Mouse (Mus musculus): ENCODE data around the gene Cd5. TPM values are rescaled to one million over a fixed set of nuclear protein-coding genes. Genes with fewer than 3 reads are reported as not detected.

Cd5 gene
- polyA plus RNA-seq, 1 experiment from 2014 or later, result not detected

- H3K9ac ChIP-seq (ENCODE audit: low read depth, low read length), result no peak overlapping the region
- H3K27ac ChIP-seq (ENCODE audit: low read depth, low read length), result no peak overlapping the region
- no peaks in the 10 kb centered on the region; the same call in 1 of the 2 replicates for H3K4me1 ChIP-seq (replicated peaks; ENCODE audit: control insufficient read depth, insufficient read depth, low read length)
- no peaks in the 10 kb centered on the region for H3K36me3 ChIP-seq (ENCODE audit: control insufficient read depth, insufficient read depth, low read length)
- no peak overlapping the region for H3K4me3 ChIP-seq (ENCODE audit: low read depth, low read length)
- no peak overlapping the region for H3K4me2 ChIP-seq (replicated peaks; ENCODE audit: low read depth, low read length)
- WGBS, result 88% methylated on average over 6 of the region's 6 CpGs
- ATAC-seq (ENCODE audit: low FRiP score) (no peak), DNase-seq (ENCODE audit: low spot score) (no peak)
- H3K9me3 ChIP-seq (ENCODE audit: control insufficient read depth, low read length), result no peaks in the 10 kb centered on the region
- H3K27me3 ChIP-seq (ENCODE audit: control insufficient read depth, insufficient read depth, low read length), result no peaks in the 10 kb centered on the region
These were observed 35.3 kb upstream of the Cd5 start for GRCm38 (mm10) chr19:10774141-10774540.

GRCm38 (mm10) chr19:10773384-10773783 is 34.6 kb upstream of the Cd5 start:
- H3K9me3 ChIP-seq (ENCODE audit: control insufficient read depth, low read length), result no peaks in the 10 kb centered on the region
- no peak overlapping the region for H3K9ac ChIP-seq (ENCODE audit: low read depth, low read length)
- no peaks in the 10 kb centered on the region for H3K27me3 ChIP-seq (ENCODE audit: control insufficient read depth, insufficient read depth, low read length)
- DNase-seq (ENCODE audit: low spot score) (no peak), ATAC-seq (ENCODE audit: low FRiP score) (no peak)
- no peak overlapping the region for H3K4me3 ChIP-seq (ENCODE audit: low read depth, low read length)
- H3K4me2 ChIP-seq (replicated peaks; ENCODE audit: low read depth, low read length), result no peak overlapping the region
- no peaks in the 10 kb centered on the region for H3K36me3 ChIP-seq (ENCODE audit: control insufficient read depth, insufficient read depth, low read length)
- no peak overlapping the region for H3K27ac ChIP-seq (ENCODE audit: low read depth, low read length)
- no peaks in the 10 kb centered on the region; the same call in 1 of the 2 replicates for H3K4me1 ChIP-seq (replicated peaks; ENCODE audit: control insufficient read depth, insufficient read depth, low read length)
- 80% methylated on average over 7 of the region's 7 CpGs for WGBS

- DNase-seq (ENCODE audit: low spot score) (no peak), ATAC-seq (ENCODE audit: low FRiP score) (no peak)
- Histone ChIP-seq H3K27me3 (ENCODE audit: control insufficient read depth, insufficient read depth, low read length) (no peaks in the 10 kb centered on the region), H3K27ac (ENCODE audit: low read depth, low read length) (no peak overlapping the region), H3K9ac (ENCODE audit: low read depth, low read length) (no peak overlapping the region), H3K9me3 (ENCODE audit: control insufficient read depth, low read length) (no peaks in the 10 kb centered on the region), H3K4me3 (ENCODE audit: low read depth, low read length) (no peak overlapping the region), H3K4me2 (replicated peaks; ENCODE audit: low read depth, low read length) (no peak overlapping the region), H3K4me1 (replicated peaks; ENCODE audit: control insufficient read depth, insufficient read depth, low read length) (no peaks in the 10 kb centered on the region; the same call in 1 of the 2 replicates), H3K36me3 (ENCODE audit: control insufficient read depth, insufficient read depth, low read length) (no peaks in the 10 kb centered on the region)
- 94% methylated on average over 10 of the region's 10 CpGs for WGBS
These were observed 34.1 kb upstream of the Cd5 start for GRCm38 (mm10) chr19:10772866-10773265.

- H3K36me3 ChIP-seq (ENCODE audit: control insufficient read depth, insufficient read depth, low read length), result no peaks in the 10 kb centered on the region
- no peak for DNase-seq (ENCODE audit: low spot score)
- no peaks in the 10 kb centered on the region for H3K27me3 ChIP-seq (ENCODE audit: control insufficient read depth, insufficient read depth, low read length)
- no peak overlapping the region for H3K4me2 ChIP-seq (replicated peaks; ENCODE audit: low read depth, low read length)
- H3K4me3 ChIP-seq (ENCODE audit: low read depth, low read length), result no peak overlapping the region
- no peaks in the 10 kb centered on the region; the same call in 1 of the 2 replicates for H3K4me1 ChIP-seq (replicated peaks; ENCODE audit: control insufficient read depth, insufficient read depth, low read length)
- H3K27ac ChIP-seq (ENCODE audit: low read depth, low read length), result no peak overlapping the region
- no peak overlapping the region for H3K9ac ChIP-seq (ENCODE audit: low read depth, low read length)
- no peak for ATAC-seq (ENCODE audit: low FRiP score)
- no peaks in the 10 kb centered on the region for H3K9me3 ChIP-seq (ENCODE audit: control insufficient read depth, low read length)
- WGBS, result 80% methylated on average over 7 of the region's 7 CpGs
These were observed 33.2 kb upstream of the Cd5 start for GRCm38 (mm10) chr19:10771995-10772394.

GRCm38 (mm10) chr19:10769429-10770195 is 30.8 kb upstream of the Cd5 start:
- Histone ChIP-seq H3K27me3 (ENCODE audit: control insufficient read depth, insufficient read depth, low read length) (no peaks in the 10 kb centered on the region), H3K4me2 (replicated peaks; ENCODE audit: low read depth, low read length) (no peak overlapping the region), H3K27ac (ENCODE audit: low read depth, low read length) (0 out of 2 replicates have a peak overlapping the region, but pooled peaks have one; percentile 31), H3K36me3 (ENCODE audit: control insufficient read depth, insufficient read depth, low read length) (no peaks in the 10 kb centered on the region), H3K4me1 (replicated peaks; ENCODE audit: control insufficient read depth, insufficient read depth, low read length) (no peaks in the 10 kb centered on the region; the same call in 1 of the 2 replicates), H3K9me3 (ENCODE audit: control insufficient read depth, low read length) (no peaks in the 10 kb centered on the region), H3K9ac (ENCODE audit: low read depth, low read length) (no peak overlapping the region), H3K4me3 (ENCODE audit: low read depth, low read length) (no peak overlapping the region)
- no peak for DNase-seq (ENCODE audit: low spot score)
- 67% methylated on average over 12 of the region's 12 CpGs for WGBS
- ATAC-seq (ENCODE audit: low FRiP score), result no peak

- DNase-seq (ENCODE audit: low spot score) (no peak), ATAC-seq (ENCODE audit: low FRiP score) (no peak)
- WGBS, result 71% methylated on average over 6 of the region's 6 CpGs
These were observed 30.1 kb upstream of the Cd5 start for GRCm38 (mm10) chr19:10768694-10769428.

GRCm38 (mm10) chr19:10767631-10768030 is 28.8 kb upstream of the Cd5 start:
- 82% methylated on average over 10 of the region's 10 CpGs for WGBS
- no peak for ATAC-seq (ENCODE audit: low FRiP score)
- no peaks in the 10 kb centered on the region for H3K36me3 ChIP-seq (ENCODE audit: control insufficient read depth, insufficient read depth, low read length)
- H3K9ac ChIP-seq (ENCODE audit: low read depth, low read length), result no peak overlapping the region
- H3K4me2 ChIP-seq (replicated peaks; ENCODE audit: low read depth, low read length), result no peak overlapping the region
- no peak overlapping the region for H3K4me3 ChIP-seq (ENCODE audit: low read depth, low read length)
- DNase-seq (ENCODE audit: low spot score), result no peak
- H3K4me1 ChIP-seq (replicated peaks; ENCODE audit: control insufficient read depth, insufficient read depth, low read length), result no peaks in the 10 kb centered on the region; the same call in 1 of the 2 replicates
- H3K27me3 ChIP-seq (ENCODE audit: control insufficient read depth, insufficient read depth, low read length), result no peaks in the 10 kb centered on the region
- H3K9me3 ChIP-seq (ENCODE audit: control insufficient read depth, low read length), result no peaks in the 10 kb centered on the region
- no peak overlapping the region for H3K27ac ChIP-seq (ENCODE audit: low read depth, low read length)

More at GRCm38 (mm10) chr19:10768694-10769428, 30.1 kb upstream of the Cd5 start:
- no peak overlapping the region for H3K4me2 ChIP-seq (replicated peaks; ENCODE audit: low read depth, low read length)
- H3K4me1 ChIP-seq (replicated peaks; ENCODE audit: control insufficient read depth, insufficient read depth, low read length), result no peaks in the 10 kb centered on the region; the same call in 1 of the 2 replicates
- no peak overlapping the region for H3K4me3 ChIP-seq (ENCODE audit: low read depth, low read length)
- no peaks in the 10 kb centered on the region for H3K27me3 ChIP-seq (ENCODE audit: control insufficient read depth, insufficient read depth, low read length)
- 0 out of 2 replicates have a peak overlapping the region, but pooled peaks have one; percentile 31 for H3K27ac ChIP-seq (ENCODE audit: low read depth, low read length)
- no peaks in the 10 kb centered on the region for H3K9me3 ChIP-seq (ENCODE audit: control insufficient read depth, low read length)
- no peak overlapping the region for H3K9ac ChIP-seq (ENCODE audit: low read depth, low read length)
- no peaks in the 10 kb centered on the region for H3K36me3 ChIP-seq (ENCODE audit: control insufficient read depth, insufficient read depth, low read length)

- WGBS, result 82% methylated on average over 21 of the region's 21 CpGs
- Histone ChIP-seq H3K4me1 (replicated peaks; ENCODE audit: control insufficient read depth, insufficient read depth, low read length) (0 out of 2 replicates have a peak, but pooled peaks cover 2% of the 10 kb centered on the region), H3K4me3 (ENCODE audit: low read depth, low read length) (no peak overlapping the region), H3K4me2 (replicated peaks; ENCODE audit: low read depth, low read length) (no peak overlapping the region), H3K27me3 (ENCODE audit: control insufficient read depth, insufficient read depth, low read length) (no peaks in the 10 kb centered on the region), H3K9ac (ENCODE audit: low read depth, low read length) (no peak overlapping the region), H3K36me3 (ENCODE audit: control insufficient read depth, insufficient read depth, low read length) (no peaks in the 10 kb centered on the region), H3K27ac (ENCODE audit: low read depth, low read length) (no peak overlapping the region), H3K9me3 (ENCODE audit: control insufficient read depth, low read length) (no peaks in the 10 kb centered on the region)
- ATAC-seq (ENCODE audit: low FRiP score) (no peak), DNase-seq (ENCODE audit: low spot score) (no peak)
These were observed 24.7 kb upstream of the Cd5 start for GRCm38 (mm10) chr19:10763381-10764031.
